Mouse (Mus musculus): ENCODE measurements around the gene Gm2832.
A peak's percentile ranks its signal among the peaks of the same experiment; 100 is the strongest.
"Not testable (repeated sequence)": the region's sequence is repeated elsewhere in the genome, so short reads cannot be mapped to it uniquely, and the experiment has no call there.

Gm2832 gene

DNA sequence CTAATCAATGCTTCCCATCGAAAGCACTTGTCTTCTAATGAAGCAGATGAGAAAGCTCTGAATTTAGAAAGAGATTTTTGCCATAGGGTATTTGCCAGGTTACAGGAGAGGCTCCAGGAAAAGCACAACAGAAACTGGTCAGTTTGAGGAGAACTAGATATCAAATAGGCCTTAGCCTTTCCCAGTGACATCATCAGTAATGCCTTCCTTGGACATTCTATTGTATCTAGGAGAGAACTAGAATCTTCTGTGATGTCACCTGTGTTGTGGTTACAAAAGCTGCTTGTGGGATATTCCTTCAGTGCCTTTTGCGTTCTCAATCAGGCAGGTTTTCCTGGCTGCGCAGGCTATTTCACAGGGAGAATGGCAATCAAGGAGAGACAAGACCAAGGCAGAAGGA is at the start of gene Gm2832:
Gm2832 (plus strand) TSS at position 301 of the 400 bp plus-strand sequence.
- not testable (repeated sequence) for DNase-seq (ENCODE audit: low spot score in 2 of 2)

DNA sequence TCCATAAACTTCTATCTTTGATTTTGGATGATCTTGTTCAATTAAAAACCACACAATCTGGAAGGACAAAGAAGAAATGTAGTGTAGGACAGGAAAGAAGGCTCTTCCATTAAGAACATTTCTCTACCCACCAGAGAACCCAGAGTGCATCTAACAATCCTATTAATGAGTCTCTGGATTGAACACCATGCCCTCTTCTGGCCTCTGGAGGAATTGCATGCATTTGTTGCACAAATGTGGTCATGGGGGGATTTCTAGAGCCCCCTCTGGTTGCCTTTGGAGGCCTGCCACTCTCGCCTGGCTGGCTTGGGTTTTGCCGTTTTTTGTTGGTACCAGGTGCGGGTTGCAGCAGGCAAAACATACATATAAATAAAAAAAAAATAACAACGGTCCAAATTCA is 15.3 kb upstream of the Gm2832 start:
- DNase-seq (ENCODE audit: low spot score in 2 of 2), result peak in 1 of 2 experiments; percentile 37

- peak in 1 of 2 experiments; percentile 11 for DNase-seq (ENCODE audit: low spot score in 2 of 2)
Measured at GRCm38 (mm10) chr14:41263853-41264755, 14.5 kb upstream of the Gm2832 start.

GRCm38 (mm10) chr14:41264756-41265566 is 13.6 kb upstream of the Gm2832 start:
- DNase-seq (ENCODE audit: low spot score in 2 of 2), result peak in 1 of 2 experiments; percentile 12

DNA sequence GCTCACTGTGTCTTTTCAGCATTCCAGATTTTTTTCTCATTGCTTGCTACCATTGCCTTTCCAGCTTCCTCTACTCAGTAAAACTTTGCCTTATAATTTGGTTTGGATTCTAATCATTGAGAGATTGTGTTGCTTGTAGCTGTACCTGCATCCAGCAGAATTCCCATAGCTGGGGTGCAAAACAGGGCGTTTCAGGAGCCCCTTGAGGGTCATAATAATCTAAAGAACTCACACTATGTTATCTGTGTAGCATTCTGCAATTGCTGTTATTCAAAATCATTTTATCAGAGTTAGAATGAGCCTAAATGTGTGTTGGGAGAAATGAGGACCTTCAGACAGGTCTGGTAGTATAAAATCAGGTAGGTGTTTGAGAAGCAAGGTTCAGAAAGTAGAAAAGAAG is 7.4 kb downstream of the Gm2832 start:
- not testable (repeated sequence) for DNase-seq (ENCODE audit: low spot score in 2 of 2)
